Mouse (Mus musculus): Measurements from ENCODE around the gene Sprr1a. TPM values are rescaled to one million over a fixed set of nuclear protein-coding genes. Genes with fewer than 3 reads are reported as not detected.
"Not testable (repeated sequence)": the region's sequence is repeated elsewhere in the genome, so short reads cannot be mapped to it uniquely, and the experiment has no call there.

Sprr1a gene
- not detected in 2 replicates for polyA plus RNA-seq (2016; fragmentation: Nextera tagmentation; extraction: Ambion mirVana)

DNA sequence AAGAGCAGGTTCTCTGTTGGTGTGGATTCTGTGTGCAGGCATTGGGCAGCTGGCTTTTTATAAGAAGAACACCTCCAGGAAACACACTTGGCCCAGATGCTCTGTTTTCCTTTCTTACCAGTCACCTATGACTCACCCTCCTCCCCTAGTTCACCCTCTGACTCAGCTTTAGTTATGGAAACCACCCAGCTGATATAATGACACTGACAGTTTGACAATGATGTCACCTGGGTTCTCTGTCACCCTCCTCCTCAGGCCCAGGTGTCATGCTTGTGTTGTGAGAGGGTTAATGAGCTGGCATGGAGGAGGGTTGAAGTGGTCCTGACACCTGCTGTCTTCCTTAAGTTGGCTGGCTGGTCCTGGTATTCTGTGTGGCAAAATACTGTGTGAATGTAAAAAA is at the start of gene Sprr1a:
Gene Sprr1a, minus strand, starts transcription at position 33 of the 400 bp plus-strand sequence.
- Histone ChIP-seq H3K27me3 (ENCODE audit: low read depth, poor library complexity, severe bottlenecking) (no peaks in the 10 kb centered on the region), H3K9me3 (replicated peaks) (no peaks in the 10 kb centered on the region), H3K36me3 (no peaks in the 10 kb centered on the region), H3K27ac (replicated peaks) (no peak within 1 kb of the TSS), H3K4me3 (no peak within 1 kb of the TSS), H3K4me1 (no peaks in the 10 kb centered on the region)
- DNase-seq (ENCODE audit: low spot score) = no peak

DNA sequence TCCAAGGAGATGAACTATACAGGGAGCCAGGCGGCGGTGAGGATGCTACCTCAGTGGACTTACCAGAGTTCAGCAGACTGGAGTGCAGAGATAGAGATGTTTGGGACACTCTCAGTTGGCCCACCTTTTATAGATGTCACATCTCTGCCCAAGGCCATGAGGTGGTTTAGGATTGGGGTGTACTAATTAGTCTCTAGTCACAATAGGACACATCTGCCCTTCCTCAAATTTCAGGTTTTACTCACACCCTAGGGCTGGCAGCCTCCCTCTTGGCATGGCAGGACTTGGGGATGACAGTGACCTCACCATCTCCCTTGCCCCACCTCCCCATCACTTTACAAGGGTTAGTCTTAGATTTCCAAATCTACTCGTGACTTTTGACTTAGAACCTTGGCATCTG is 48.7 kb upstream of the Sprr1a start, which contains the start of gene 2310046K23Rik:
Gene 2310046K23Rik, minus strand, starts transcription at position 101 of the 400 bp plus-strand sequence.
- WGBS = 92% methylated on average over 3 of the region's 3 CpGs
- no peak for DNase-seq (ENCODE audit: low spot score)
- no peaks in the 10 kb centered on the region for H3K27me3 ChIP-seq (ENCODE audit: low read depth, poor library complexity, severe bottlenecking)
- no peak within 1 kb of the TSS for H3K27ac ChIP-seq (replicated peaks)
- no peak within 1 kb of the TSS for H3K4me3 ChIP-seq
- no peaks in the 10 kb centered on the region for H3K9me3 ChIP-seq (replicated peaks)
- H3K36me3 ChIP-seq = no peaks in the 10 kb centered on the region
- no peaks in the 10 kb centered on the region for H3K4me1 ChIP-seq

DNA sequence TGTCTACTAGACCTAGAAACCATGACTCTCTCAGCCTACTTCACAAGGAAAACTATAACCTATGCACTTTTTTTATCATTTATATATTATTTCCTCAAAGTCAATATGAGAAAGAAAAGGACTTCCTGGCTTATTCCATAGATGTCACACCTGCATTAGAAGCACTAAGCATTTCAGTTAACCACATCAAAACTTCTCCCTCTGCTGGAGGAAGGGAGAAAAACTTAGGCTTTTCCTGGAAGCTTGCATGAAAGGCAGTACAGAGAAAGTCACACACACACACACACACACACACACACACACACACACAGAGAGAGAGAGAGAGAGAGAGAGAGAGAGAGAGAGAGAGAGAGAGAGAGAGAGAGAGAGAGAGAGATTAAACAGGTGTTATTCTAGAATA is 26.6 kb upstream of the Sprr1a start:
- no peak overlapping the region for H3K27ac ChIP-seq (replicated peaks)
- no peaks in the 10 kb centered on the region for H3K4me1 ChIP-seq
- H3K9me3 ChIP-seq (replicated peaks) = no peaks in the 10 kb centered on the region
- H3K27me3 ChIP-seq (ENCODE audit: low read depth, poor library complexity, severe bottlenecking) = no peaks in the 10 kb centered on the region
- no peak overlapping the region for H3K4me3 ChIP-seq
- no peak for DNase-seq (ENCODE audit: low spot score)
- H3K36me3 ChIP-seq = no peaks in the 10 kb centered on the region

DNA sequence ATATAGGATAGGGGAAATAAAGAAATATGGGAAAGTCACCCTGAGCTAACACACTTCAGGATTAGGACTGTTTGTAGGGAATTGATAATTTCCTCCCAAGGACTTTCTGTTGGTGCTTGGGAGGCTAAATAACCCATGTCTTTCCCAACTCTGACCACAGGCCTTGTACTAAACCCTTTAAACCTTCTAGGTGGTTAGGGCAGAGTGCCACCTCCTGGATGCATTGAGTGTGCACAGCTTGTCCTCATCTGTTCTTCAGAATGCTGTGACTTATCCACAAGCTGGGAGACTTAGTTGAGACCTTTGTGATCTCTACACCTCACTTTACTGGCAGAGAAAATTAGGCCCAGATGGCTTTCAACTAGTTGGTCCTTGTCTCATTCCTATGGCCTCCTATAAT is 25.1 kb upstream of the Sprr1a start:
- DNase-seq (ENCODE audit: low spot score) = peak; percentile 20

DNA sequence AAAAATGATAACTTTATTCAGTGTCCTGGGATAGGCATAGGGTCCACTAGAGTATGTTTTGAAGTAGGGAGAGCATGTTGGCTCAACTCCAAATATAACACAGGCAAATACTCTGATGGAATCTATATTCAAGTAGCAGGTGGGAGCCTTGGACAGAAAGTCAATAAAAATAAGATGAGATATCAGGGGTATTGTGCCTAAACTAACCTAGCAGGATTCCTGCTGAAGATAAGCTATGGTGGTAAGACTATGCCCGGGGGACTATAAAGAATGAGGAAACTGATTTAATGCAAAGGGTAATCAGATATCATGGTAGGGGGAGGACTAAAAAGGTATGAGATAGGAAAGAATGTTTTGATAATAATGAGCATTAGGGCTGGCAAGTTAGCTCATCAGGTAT is 22.5 kb upstream of the Sprr1a start:
- no peaks in the 10 kb centered on the region for H3K36me3 ChIP-seq
- no peak for DNase-seq (ENCODE audit: low spot score)
- H3K4me3 ChIP-seq = no peak overlapping the region
- H3K27me3 ChIP-seq (ENCODE audit: low read depth, poor library complexity, severe bottlenecking) = no peaks in the 10 kb centered on the region
- no peaks in the 10 kb centered on the region for H3K9me3 ChIP-seq (replicated peaks)
- whole genome bisulfite sequencing = 82% methylated on average over 1 of the region's 1 CpGs
- no peaks in the 10 kb centered on the region for H3K4me1 ChIP-seq
- H3K27ac ChIP-seq (replicated peaks) = no peak overlapping the region

More for the DNA sequence above, 25.1 kb upstream of the Sprr1a start:
- Histone ChIP-seq H3K27ac (replicated peaks) (no peak overlapping the region), H3K27me3 (ENCODE audit: low read depth, poor library complexity, severe bottlenecking) (no peaks in the 10 kb centered on the region), H3K36me3 (no peaks in the 10 kb centered on the region), H3K4me3 (no peak overlapping the region), H3K4me1 (no peaks in the 10 kb centered on the region), H3K9me3 (replicated peaks) (no peaks in the 10 kb centered on the region)

DNA sequence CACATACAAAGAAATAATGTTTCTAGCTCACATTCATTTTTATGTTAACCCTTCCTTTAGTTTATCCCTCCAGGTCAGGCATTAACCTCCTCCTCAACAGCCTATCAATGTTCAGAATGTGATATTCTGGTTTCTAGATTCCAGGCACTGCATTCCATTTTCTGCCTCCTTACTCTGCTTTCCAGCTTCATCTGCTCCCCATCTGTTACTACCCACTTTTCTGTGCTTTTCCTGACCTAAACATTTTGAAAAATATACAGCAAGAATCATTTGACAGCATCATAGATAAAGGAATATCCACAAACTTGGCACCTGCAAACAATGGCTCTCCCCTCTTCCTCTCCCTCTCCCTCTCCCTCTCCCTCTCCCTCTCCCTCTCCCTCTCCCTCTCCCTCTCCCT is 17.8 kb upstream of the Sprr1a start:
- DNase-seq (ENCODE audit: low spot score) = no peak

DNA sequence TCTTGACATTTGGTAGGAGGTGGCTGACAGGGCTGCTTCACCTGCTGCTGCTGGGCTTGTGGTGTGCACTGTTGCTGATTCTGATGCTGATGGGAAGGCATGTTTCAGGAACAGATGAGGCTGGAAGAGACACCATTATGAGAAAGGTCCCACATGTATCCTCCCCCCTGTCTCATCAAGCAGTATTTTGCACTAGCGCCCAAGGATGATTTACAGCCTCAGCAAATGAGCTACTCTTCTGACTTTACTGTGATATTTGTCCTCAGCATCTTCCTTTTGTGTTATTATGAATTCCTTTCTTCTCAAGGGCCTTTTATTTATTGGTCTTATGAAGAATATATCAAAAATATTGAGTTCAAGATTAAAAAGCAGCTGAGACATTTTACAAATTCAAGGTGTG is 14.7 kb upstream of the Sprr1a start, which contains the start of gene Sprr4:
Gene Sprr4, minus strand, starts transcription at position 101 of the 400 bp plus-strand sequence.
- 97% methylated on average over 1 of the region's 1 CpGs for WGBS
- no peaks in the 10 kb centered on the region for H3K4me1 ChIP-seq
- H3K36me3 ChIP-seq = no peaks in the 10 kb centered on the region
- H3K27ac ChIP-seq (replicated peaks) = no peak within 1 kb of the TSS
- H3K4me3 ChIP-seq = no peak within 1 kb of the TSS
- DNase-seq (ENCODE audit: low spot score) = no peak
- no peaks in the 10 kb centered on the region for H3K27me3 ChIP-seq (ENCODE audit: low read depth, poor library complexity, severe bottlenecking)
- H3K9me3 ChIP-seq (replicated peaks) = no peaks in the 10 kb centered on the region

More for the DNA sequence above, 17.8 kb upstream of the Sprr1a start:
- Histone ChIP-seq H3K4me1 (no peaks in the 10 kb centered on the region), H3K27me3 (ENCODE audit: low read depth, poor library complexity, severe bottlenecking) (no peaks in the 10 kb centered on the region), H3K27ac (replicated peaks) (no peak overlapping the region), H3K9me3 (replicated peaks) (no peaks in the 10 kb centered on the region), H3K4me3 (no peak overlapping the region), H3K36me3 (no peaks in the 10 kb centered on the region)

DNA sequence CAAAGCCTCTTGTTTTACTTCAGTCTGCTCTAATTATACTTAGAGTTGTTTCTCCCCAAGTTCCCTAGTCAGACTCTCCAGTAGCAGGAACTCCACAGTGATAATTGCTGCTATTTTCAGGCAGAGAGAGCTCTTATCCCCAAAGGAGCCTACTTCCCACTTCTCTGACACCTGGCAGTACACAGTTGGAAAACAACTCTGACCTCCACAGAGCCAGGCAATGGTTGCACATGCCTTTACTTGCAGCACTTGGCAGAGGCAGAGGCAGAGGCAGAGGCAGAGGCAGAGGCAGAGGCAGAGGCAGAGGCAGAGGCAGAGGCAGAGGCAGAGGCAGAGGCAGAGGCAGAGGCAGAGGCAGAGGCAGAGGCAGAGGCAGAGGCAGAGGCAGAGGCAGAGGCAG is 4.6 kb upstream of the Sprr1a start:
- not testable (repeated sequence) for H3K27ac ChIP-seq (replicated peaks); H3K4me3 ChIP-seq; H3K9me3 ChIP-seq (replicated peaks); H3K27me3 ChIP-seq (ENCODE audit: low read depth, poor library complexity, severe bottlenecking); DNase-seq (ENCODE audit: low spot score); H3K36me3 ChIP-seq; H3K4me1 ChIP-seq

DNA sequence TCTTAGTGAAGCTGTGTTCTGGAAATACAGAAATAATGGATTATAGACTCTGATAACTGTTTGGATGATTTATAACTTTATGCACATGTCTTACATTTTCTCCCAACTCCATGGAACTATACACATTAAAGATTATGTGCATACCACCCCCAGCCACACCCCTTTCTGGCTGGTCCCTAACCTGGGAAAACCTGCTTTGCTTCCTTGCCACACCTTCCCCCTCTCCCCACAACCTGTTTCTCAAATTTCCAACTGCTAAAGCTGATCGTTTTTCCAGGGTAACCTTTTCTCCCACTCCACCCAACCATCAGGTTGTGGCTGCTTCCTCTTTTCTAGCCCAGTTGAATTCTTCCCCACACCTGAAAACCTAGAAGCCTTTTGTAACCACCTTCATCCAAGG is 612 bp upstream of the Sprr1a start:
- no peaks in the 10 kb centered on the region for H3K4me1 ChIP-seq
- no peaks in the 10 kb centered on the region for H3K36me3 ChIP-seq
- H3K4me3 ChIP-seq = no peak overlapping the region
- H3K27ac ChIP-seq (replicated peaks) = no peak overlapping the region
- 68% methylated on average over 1 of the region's 1 CpGs for WGBS
- DNase-seq (ENCODE audit: low spot score) = no peak
- H3K27me3 ChIP-seq (ENCODE audit: low read depth, poor library complexity, severe bottlenecking) = no peaks in the 10 kb centered on the region
- H3K9me3 ChIP-seq (replicated peaks) = no peaks in the 10 kb centered on the region

DNA sequence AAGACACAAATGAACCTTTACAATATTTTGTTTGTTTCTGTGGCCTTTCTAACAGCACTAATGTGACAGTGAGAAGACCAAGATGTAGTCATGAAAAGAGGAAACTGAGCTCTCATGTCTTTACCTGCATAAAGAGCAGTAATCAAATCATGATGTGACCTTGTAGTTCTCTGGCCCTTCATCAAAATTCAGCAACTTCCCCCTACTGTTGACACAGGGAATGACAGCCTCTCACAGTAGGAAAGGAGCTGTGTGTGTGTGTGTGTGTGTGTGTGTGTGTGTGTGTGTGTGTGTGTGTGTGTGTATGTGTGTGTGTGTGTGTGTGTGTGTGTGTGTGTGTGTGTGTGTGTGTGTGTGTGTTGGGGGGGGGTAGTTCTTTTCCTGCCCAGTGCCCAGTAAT is 4.4 kb downstream of the Sprr1a start:
- not testable (repeated sequence) for H3K27ac ChIP-seq (replicated peaks); H3K4me3 ChIP-seq; H3K4me1 ChIP-seq; H3K36me3 ChIP-seq; H3K27me3 ChIP-seq (ENCODE audit: low read depth, poor library complexity, severe bottlenecking); H3K9me3 ChIP-seq (replicated peaks); DNase-seq (ENCODE audit: low spot score)

DNA sequence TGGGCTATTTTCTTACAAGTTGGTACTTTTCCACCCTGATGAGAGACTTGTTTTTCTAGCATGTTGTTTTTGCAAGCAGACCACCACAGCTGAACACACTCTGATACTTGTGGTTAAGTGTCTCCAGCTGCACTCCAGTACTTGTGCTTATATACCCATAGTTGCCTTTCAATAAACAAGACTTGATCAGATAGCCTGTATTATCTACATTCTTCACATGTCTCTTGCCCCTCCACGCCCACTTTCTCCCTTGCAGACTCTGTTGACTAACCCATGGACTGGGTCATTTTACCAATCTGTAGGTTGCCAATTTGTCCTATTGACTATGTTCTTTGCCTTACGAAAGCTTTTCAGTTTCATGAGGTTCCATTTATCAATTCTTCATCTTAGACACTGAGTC is 15.6 kb downstream of the Sprr1a start:
- Histone ChIP-seq H3K9me3 (replicated peaks) (no peaks in the 10 kb centered on the region), H3K4me1 (no peaks in the 10 kb centered on the region), H3K36me3 (no peaks in the 10 kb centered on the region), H3K27ac (replicated peaks) (no peak overlapping the region), H3K4me3 (no peak overlapping the region), H3K27me3 (ENCODE audit: low read depth, poor library complexity, severe bottlenecking) (no peaks in the 10 kb centered on the region)
- WGBS = 82% methylated on average over 2 of the region's 2 CpGs
- no peak for DNase-seq (ENCODE audit: low spot score)

DNA sequence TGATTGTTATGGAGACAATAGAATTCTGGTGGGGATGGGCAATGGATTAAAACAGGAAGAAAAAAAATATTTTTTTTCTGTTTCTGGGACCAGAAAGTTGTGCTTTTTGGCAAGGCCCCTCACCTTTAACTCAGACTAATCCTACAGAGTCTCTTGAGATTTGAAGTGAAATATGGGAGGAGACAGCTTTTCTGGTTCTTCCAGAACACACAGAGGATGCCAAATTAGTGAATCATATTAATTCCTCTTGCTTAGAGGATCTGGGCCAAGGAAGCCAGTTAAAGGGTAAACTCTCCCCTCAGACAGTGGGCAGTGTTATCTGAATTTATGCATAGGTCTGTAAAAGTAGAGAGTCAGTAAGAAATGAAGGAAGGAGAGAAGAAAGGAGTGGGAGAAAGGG is 18.3 kb downstream of the Sprr1a start:
- Histone ChIP-seq H3K9me3 (replicated peaks) (no peaks in the 10 kb centered on the region), H3K27me3 (ENCODE audit: low read depth, poor library complexity, severe bottlenecking) (no peaks in the 10 kb centered on the region), H3K27ac (replicated peaks) (no peak overlapping the region), H3K4me3 (no peak overlapping the region), H3K4me1 (no peaks in the 10 kb centered on the region), H3K36me3 (no peaks in the 10 kb centered on the region)
- no peak for DNase-seq (ENCODE audit: low spot score)

DNA sequence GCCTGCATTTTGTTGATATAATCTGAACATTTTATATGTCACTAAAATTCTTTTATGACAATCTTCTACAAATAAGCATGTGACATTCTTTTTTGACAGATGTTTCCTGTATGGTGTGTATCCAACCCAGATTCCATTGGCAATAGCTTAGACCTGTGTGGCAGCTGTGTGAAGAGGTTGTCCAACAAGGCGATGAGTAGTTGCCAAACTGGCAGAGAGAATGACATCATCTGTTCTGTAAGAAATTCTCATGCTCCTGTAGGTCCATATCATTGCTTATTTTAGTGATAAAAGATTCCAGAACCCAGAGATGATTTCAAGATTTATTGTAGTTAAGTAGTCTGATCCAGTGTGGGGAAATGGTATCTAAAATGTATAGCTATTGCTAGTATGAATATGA is 19.1 kb downstream of the Sprr1a start:
- Histone ChIP-seq H3K9me3 (replicated peaks) (no peaks in the 10 kb centered on the region), H3K27ac (replicated peaks) (no peak overlapping the region), H3K4me3 (no peak overlapping the region), H3K36me3 (no peaks in the 10 kb centered on the region), H3K27me3 (ENCODE audit: low read depth, poor library complexity, severe bottlenecking) (no peaks in the 10 kb centered on the region), H3K4me1 (no peaks in the 10 kb centered on the region)
- WGBS = 96% methylated on average over 1 of the region's 1 CpGs
- DNase-seq (ENCODE audit: low spot score) = no peak

DNA sequence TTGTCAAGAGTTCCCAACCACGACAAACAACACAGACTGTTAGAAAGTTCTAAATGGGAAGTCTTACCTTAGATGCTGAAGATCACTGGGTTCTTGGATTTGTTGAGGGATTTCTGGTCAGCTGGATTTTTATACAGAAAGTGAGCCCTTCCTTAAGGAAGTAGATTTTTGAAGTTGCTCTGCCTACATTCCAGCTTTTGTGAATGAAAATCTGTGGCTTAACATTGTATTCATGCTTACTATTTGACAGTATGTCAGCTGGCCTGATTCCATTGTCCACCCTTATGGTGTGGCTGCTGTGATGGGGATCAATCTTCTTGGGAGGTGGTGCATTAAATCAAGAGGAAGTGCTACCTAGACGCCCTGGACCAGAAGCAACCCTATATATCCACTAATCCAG is 27.1 kb downstream of the Sprr1a start, which contains the start of gene Sprr3:
Gene Sprr3, minus strand, starts transcription at position 101 of the 400 bp plus-strand sequence.
- no peak within 1 kb of the TSS for H3K4me3 ChIP-seq
- H3K4me1 ChIP-seq = no peaks in the 10 kb centered on the region
- H3K27ac ChIP-seq (replicated peaks) = no peak within 1 kb of the TSS
- H3K9me3 ChIP-seq (replicated peaks) = no peaks in the 10 kb centered on the region
- no peak for DNase-seq (ENCODE audit: low spot score)
- no peaks in the 10 kb centered on the region for H3K36me3 ChIP-seq
- no peaks in the 10 kb centered on the region for H3K27me3 ChIP-seq (ENCODE audit: low read depth, poor library complexity, severe bottlenecking)
- 76% methylated on average over 2 of the region's 2 CpGs for WGBS

Data from midbrain, embryonic 10.5 days (tissue).